11 mouse cellular contexts compared by ENCODE assay signal in genomic region chr13:98812285-98812684, GRCm38 (mm10). TPM values are rescaled to one million over a fixed set of nuclear protein-coding genes. Genes with fewer than 3 reads are reported as not detected.
DNase-seq lines count a peak whose midpoint lies in the region; ATAC-seq lines count a peak whose summit lies in the region.
"Had no signal": no experiment of that assay in that cellular context is flagged by ENCODE, and none has a peak within 500 bp of the region (broad histone marks: within the 10 kb centered on the region; RNA-seq: fewer than 3 reads in every experiment).

No protein-coding gene starts in this region.

- no peaks in the 10 kb centered on the region for H3K9me3 ChIP-seq in hindbrain, embryonic 10.5 days
- no peaks in the 10 kb centered on the region for H3K9me3 ChIP-seq in hindbrain, embryonic 16.5 days (ENCODE audit: control insufficient read depth, low read length)
- H3K9me3 ChIP-seq in neural tube, embryonic 14.5 days (ENCODE audit: control insufficient read depth, low read length): no peaks in the 10 kb centered on the region
- no peaks in the 10 kb centered on the region for H3K9me3 ChIP-seq in liver, embryonic 12.5 days (replicated peaks)
- H3K9me3 ChIP-seq in midbrain, embryonic 10.5 days (replicated peaks): no peaks in the 10 kb centered on the region
- H3K9me3 ChIP-seq: lung, embryonic 15.5 days had no signal

- no peaks in the 10 kb centered on the region for H3K36me3 ChIP-seq in hindbrain, embryonic 10.5 days
- no peaks in the 10 kb centered on the region for H3K36me3 ChIP-seq in hindbrain, embryonic 16.5 days (ENCODE audit: control insufficient read depth, insufficient read depth, low read length)
- no peaks in the 10 kb centered on the region for H3K36me3 ChIP-seq in neural tube, embryonic 14.5 days (ENCODE audit: control insufficient read depth, insufficient read depth, low read length)
- H3K36me3 ChIP-seq in liver, embryonic 12.5 days: no peaks in the 10 kb centered on the region
- peaks cover 4% of the 10 kb centered on the region; the same call in 1 of the 2 replicates for H3K36me3 ChIP-seq in midbrain, embryonic 10.5 days
- H3K36me3 ChIP-seq: lung, embryonic 15.5 days had no signal

- no peak overlapping the region for H3K9ac ChIP-seq in hindbrain, embryonic 16.5 days (ENCODE audit: low read depth, low read length)
- no peak overlapping the region for H3K9ac ChIP-seq in neural tube, embryonic 14.5 days (replicated peaks; ENCODE audit: low read depth, low read length)
- 0 out of 2 replicates have a peak overlapping the region, but pooled peaks have one; percentile 13 for H3K9ac ChIP-seq in liver, embryonic 12.5 days
- H3K9ac ChIP-seq: lung, embryonic 15.5 days had no signal

- H3K27ac ChIP-seq in hindbrain, embryonic 10.5 days: no peak overlapping the region
- no peak overlapping the region for H3K27ac ChIP-seq in hindbrain, embryonic 16.5 days (ENCODE audit: low read depth, low read length)
- H3K27ac ChIP-seq in neural tube, embryonic 14.5 days (ENCODE audit: low read depth, low read length): no peak overlapping the region
- peak overlapping the region; percentile 77 for H3K27ac ChIP-seq in liver, embryonic 12.5 days
- no peak overlapping the region for H3K27ac ChIP-seq in midbrain, embryonic 10.5 days (replicated peaks)
- H3K27ac ChIP-seq: layer of hippocampus, adult 2 months; lung, embryonic 15.5 days had no signal

- DNase-seq in hindbrain, embryonic 10.5 days (ENCODE audit: low spot score): no peak
- DNase-seq in neural tube, embryonic 10.5 days (ENCODE audit: extremely low spot score, low spot score): no peak
- no peak for DNase-seq in midbrain, embryonic 10.5 days (ENCODE audit: low spot score)
- DNase-seq in thymus, postnatal 36 days: no peak
- DNase-seq: cerebellum, postnatal 14 days had no signal

- no peak overlapping the region for H3K4me2 ChIP-seq in hindbrain, embryonic 16.5 days (ENCODE audit: low read length)
- 0 out of 2 replicates have a peak overlapping the region, but pooled peaks have one; percentile 6 for H3K4me2 ChIP-seq in neural tube, embryonic 14.5 days (ENCODE audit: low read depth, low read length)
- H3K4me2 ChIP-seq in liver, embryonic 12.5 days: peak overlapping the region; percentile 68
- H3K4me2 ChIP-seq: lung, embryonic 15.5 days had no signal

- no peaks in the 10 kb centered on the region for H3K27me3 ChIP-seq in hindbrain, embryonic 10.5 days (ENCODE audit: insufficient read depth, poor library complexity, severe bottlenecking)
- no peaks in the 10 kb centered on the region for H3K27me3 ChIP-seq in hindbrain, embryonic 16.5 days (replicated peaks; ENCODE audit: control insufficient read depth, insufficient read depth, low read length)
- H3K27me3 ChIP-seq in neural tube, embryonic 14.5 days (ENCODE audit: control insufficient read depth, insufficient read depth, low read length): no peaks in the 10 kb centered on the region
- H3K27me3 ChIP-seq in liver, embryonic 12.5 days (replicated peaks): no peaks in the 10 kb centered on the region
- no peaks in the 10 kb centered on the region for H3K27me3 ChIP-seq in midbrain, embryonic 10.5 days (ENCODE audit: low read depth, poor library complexity, severe bottlenecking)
- H3K27me3 ChIP-seq: lung, embryonic 15.5 days had no signal

- peaks cover 31% of the 10 kb centered on the region for H3K4me1 ChIP-seq in hindbrain, embryonic 10.5 days (replicated peaks)
- H3K4me1 ChIP-seq in hindbrain, embryonic 16.5 days (ENCODE audit: control insufficient read depth, insufficient read depth, low read depth, low read length): peaks cover 7% of the 10 kb centered on the region
- no peaks in the 10 kb centered on the region for H3K4me1 ChIP-seq in neural tube, embryonic 14.5 days (ENCODE audit: control insufficient read depth, insufficient read depth, low read length)
- peaks cover 46% of the 10 kb centered on the region for H3K4me1 ChIP-seq in liver, embryonic 12.5 days
- H3K4me1 ChIP-seq in midbrain, embryonic 10.5 days: peaks cover 28% of the 10 kb centered on the region

- H3K4me3 ChIP-seq in hindbrain, embryonic 10.5 days: 0 out of 2 replicates have a peak overlapping the region, but pooled peaks have one; percentile 3
- H3K4me3 ChIP-seq in hindbrain, embryonic 16.5 days (ENCODE audit: low read length): no peak overlapping the region
- H3K4me3 ChIP-seq in neural tube, embryonic 14.5 days (ENCODE audit: low read depth, low read length): no peak overlapping the region
- H3K4me3 ChIP-seq in liver, embryonic 12.5 days: peak overlapping the region; percentile 34
- no peak overlapping the region for H3K4me3 ChIP-seq in midbrain, embryonic 10.5 days
- H3K4me3 ChIP-seq: layer of hippocampus, adult 2 months; lung, embryonic 15.5 days had no signal

- ATAC-seq in hindbrain, embryonic 16.5 days: no peak
- ATAC-seq in neural tube, embryonic 14.5 days (ENCODE audit: low read depth): no peak
- no peak for ATAC-seq in liver, embryonic 12.5 days
- ATAC-seq: intestine, embryonic 16.5 days had no signal

- WGBS in hindbrain, embryonic 10.5 days: 72% methylated on average over 4 of the region's 4 CpGs
- WGBS in hindbrain, embryonic 16.5 days: 81% methylated on average over 4 of the region's 4 CpGs
- WGBS in neural tube, embryonic 14.5 days: 63% methylated on average over 4 of the region's 4 CpGs
- 36% methylated on average over 4 of the region's 4 CpGs for WGBS in liver, embryonic 12.5 days (ENCODE audit: insufficient replicate concordance)
- WGBS in midbrain, embryonic 10.5 days: 86% methylated on average over 4 of the region's 4 CpGs

RNA-seq across cellular contexts. Expression of gene Fcho2, which starts 3.0 kb away (rescaled TPM):
- polyA plus RNA-seq in hindbrain, embryonic 10.5 days (2016; fragmentation: Nextera tagmentation; extraction: Ambion mirVana): 23.5 and 27.3 TPM in 2 replicates
- polyA plus RNA-seq in hindbrain, embryonic 16.5 days (2015; fragmentation: Nextera tagmentation; extraction: Ambion mirVana): 21.2 and 24.7 TPM in 2 replicates
- polyA plus RNA-seq in neural tube, embryonic 14.5 days (2014; fragmentation: Nextera tagmentation; extraction: Ambion mirVana): 28.3 and 30.4 TPM in 2 replicates
- polyA plus RNA-seq in liver, embryonic 12.5 days (2016; fragmentation: Nextera tagmentation; extraction: Ambion mirVana): 27.4 and 29.4 TPM in 2 replicates
- polyA plus RNA-seq in midbrain, embryonic 10.5 days (2016; fragmentation: Nextera tagmentation; extraction: Ambion mirVana): 26.5 and 26.9 TPM in 2 replicates

Comparison
In these comparisons a context has a peak if more than half of its experiments do, and no peak if none do; other contexts are left out.
1. H3K4me3 ChIP-seq: peak in hindbrain, embryonic 10.5 days (single experiment) and liver, embryonic 12.5 days (single experiment); none in hindbrain, embryonic 16.5 days (single experiment), neural tube, embryonic 14.5 days (single experiment) and midbrain, embryonic 10.5 days (single experiment).